Mouse (Mus musculus) myocyte (in vitro differentiated cells): ENCODE results near the gene Fhad1.

Experiments used
- MAX ChIP-seq: IDR thresholded peaks from one replicate; pipeline ENCODE4 v1.6.1; 2011; ENCODE audit warnings: low read depth, mild to moderate bottlenecking, control low read depth
- MYOD1 ChIP-seq, 3 experiments: IDR thresholded peaks; one replicate each; pipeline ENCODE4 v1.6.1; 2011; ENCODE audit warnings: control low read depth in 2 of 3, low read depth in 2 of 3, mild to moderate bottlenecking in 2 of 3, moderate library complexity in 1 of 3; ENCODE audit not compliant: insufficient read length in 2 of 3, control insufficient read depth in 1 of 3
- POLR2A ChIP-seq: IDR thresholded peaks from one replicate; pipeline ENCODE4 v1.6.1; 2011; ENCODE audit warnings: low read depth, mild to moderate bottlenecking, control low read depth, moderate library complexity; ENCODE audit not compliant: insufficient read length
- POLR2AphosphoS2 ChIP-seq: IDR thresholded peaks from one replicate; pipeline ENCODE4 v1.6.1; 2011; ENCODE audit warnings: low read depth, control low read depth; ENCODE audit not compliant: insufficient read length
- TCF12 ChIP-seq: IDR thresholded peaks from one replicate; pipeline ENCODE4 v1.6.1; 2011; ENCODE audit warnings: mild to moderate bottlenecking, control low read depth; ENCODE audit not compliant: poor library complexity, insufficient read depth, severe bottlenecking

DNA sequence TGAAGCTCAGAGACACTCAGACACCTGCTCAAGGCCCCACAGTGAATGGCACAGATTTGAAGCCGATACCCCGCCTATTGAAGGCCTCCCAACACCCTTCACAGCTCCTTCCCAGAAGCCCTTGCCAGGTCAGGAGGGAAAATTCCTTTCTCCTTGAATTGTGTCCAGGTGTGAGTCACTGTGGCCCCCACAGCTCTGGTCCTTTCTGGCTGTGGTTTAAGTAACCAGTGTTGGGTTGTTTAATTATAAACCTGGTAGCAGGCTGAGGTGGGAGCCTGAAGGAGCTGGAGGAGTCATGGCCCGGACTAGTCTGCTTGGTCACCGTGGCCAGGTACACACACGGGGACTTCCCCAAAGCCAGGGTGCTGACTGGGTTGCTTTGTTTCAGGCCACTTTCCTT is 32.1 kb upstream of the Fhad1 start:
- TF ChIP-seq POLR2A (no peak), POLR2AphosphoS2 (no peak), MYOD1 (IDR thresholded peaks at IDR 0.05; ENCODE audit: control insufficient read depth in 1 of 3, insufficient read length in 2 of 3, low read depth in 2 of 3) (no peak), MAX (no peak), TCF12 (no peak)
